Mouse (Mus musculus): ENCODE measurements around the gene Sco1.

- no peak for TF ChIP-seq POLR2A (IDR thresholded peaks at IDR 0.05; ENCODE audit: borderline replicate concordance, extremely low read depth, low read depth, low read length)
- TF ChIP-seq CTCF (IDR thresholded peaks at IDR 0.05; ENCODE audit: insufficient read depth, low read length), result no peak
Observed at GRCm38 (mm10) chr11:67093652-67094051, 41.2 kb downstream of the Sco1 start.
